Mouse (Mus musculus) olfactory bulb, adult 2 months (tissue): ENCODE results near the gene Vmn2r-ps159.
"Not testable (repeated sequence)": the region's sequence is repeated elsewhere in the genome, so short reads cannot be mapped to it uniquely, and the experiment has no call there.

Source experiments
- CTCF ChIP-seq: fragments of 200-500 bp; IDR thresholded peaks from 2 replicates; pipeline ENCODE4 v1.5.1; 2012; ENCODE audit warnings: low read depth, mild to moderate bottlenecking, low read length, moderate library complexity; ENCODE audit not compliant: insufficient read depth
- POLR2A ChIP-seq: fragments of 200-500 bp; IDR thresholded peaks from 2 replicates; pipeline ENCODE4 v1.6.1; 2012; ENCODE audit warnings: mild to moderate bottlenecking, low read depth, low read length, moderate library complexity; ENCODE audit not compliant: insufficient read depth

GRCm38 (mm10) chr4:156341601-156342504 lies 10.9 kb downstream of the Vmn2r-ps159 start:
- not testable (repeated sequence) for TF ChIP-seq CTCF, POLR2A
